14 mouse cellular contexts compared by ENCODE assay signal in the genomic region with DNA sequence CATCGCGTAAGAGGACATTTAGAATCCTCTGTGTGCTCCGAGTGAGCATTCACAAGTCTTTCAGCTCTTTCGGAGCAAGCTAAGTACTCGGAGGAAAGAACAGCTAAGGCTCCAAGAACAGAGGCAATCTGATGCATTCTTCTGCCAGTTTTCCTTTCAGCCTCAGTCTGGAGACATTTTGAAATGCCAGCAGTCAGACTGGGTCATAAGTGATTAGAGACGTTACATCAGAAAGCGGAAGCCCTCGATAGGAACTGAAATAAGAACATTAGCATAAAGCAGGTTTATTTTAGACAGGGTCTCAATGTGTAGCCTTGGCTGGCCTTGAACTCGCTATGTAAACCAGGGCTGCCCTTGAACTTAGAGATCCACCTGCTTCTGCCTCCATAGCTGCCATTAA. TPM values are rescaled to one million over a fixed set of nuclear protein-coding genes. Genes with fewer than 3 reads are reported as not detected.
DNase-seq lines count a peak whose midpoint lies in the region; ATAC-seq and TF ChIP-seq lines count a peak whose summit lies in the region.
"Had no signal": no experiment of that assay in that cellular context is flagged by ENCODE, and none has a peak within 500 bp of the region (broad histone marks: within the 10 kb centered on the region; RNA-seq: fewer than 3 reads in every experiment).

No protein-coding gene starts in this region.

- H3K27ac ChIP-seq in embryonic facial prominence, embryonic 15.5 days (replicated peaks), result 0 out of 2 replicates have a peak overlapping the region, but pooled peaks have one; percentile 19
- no peak overlapping the region for H3K27ac ChIP-seq in embryonic facial prominence, embryonic 10.5 days (replicated peaks)
- H3K27ac ChIP-seq in heart, embryonic 13.5 days (replicated peaks), result peak overlapping the region; percentile 51
- H3K27ac ChIP-seq in layer of hippocampus, adult 2 months, result peak overlapping the region; percentile 33; the same call in 1 of the 2 replicates
- peak overlapping the region; percentile 75; the same call in 1 of the 2 replicates for H3K27ac ChIP-seq in limb, embryonic 13.5 days
- H3K27ac ChIP-seq: left cerebral cortex, adult 2 months; lung, embryonic 15.5 days had no signal

- H3K9me3 ChIP-seq in embryonic facial prominence, embryonic 15.5 days (replicated peaks), result no peaks in the 10 kb centered on the region
- no peaks in the 10 kb centered on the region for H3K9me3 ChIP-seq in embryonic facial prominence, embryonic 10.5 days
- no peaks in the 10 kb centered on the region for H3K9me3 ChIP-seq in heart, embryonic 13.5 days
- no peaks in the 10 kb centered on the region for H3K9me3 ChIP-seq in limb, embryonic 13.5 days
- H3K9me3 ChIP-seq: lung, embryonic 15.5 days had no signal

- H3K27me3 ChIP-seq in embryonic facial prominence, embryonic 15.5 days, result no peaks in the 10 kb centered on the region
- H3K27me3 ChIP-seq in embryonic facial prominence, embryonic 10.5 days (replicated peaks; ENCODE audit: low read depth, poor library complexity, severe bottlenecking), result no peaks in the 10 kb centered on the region
- no peaks in the 10 kb centered on the region for H3K27me3 ChIP-seq in heart, embryonic 13.5 days (replicated peaks)
- no peaks in the 10 kb centered on the region for H3K27me3 ChIP-seq in limb, embryonic 13.5 days
- H3K27me3 ChIP-seq: lung, embryonic 15.5 days had no signal

- intact Hi-C loops in heart, postnatal 25 days (cut with DNase I), result loop anchor here (5.0 kb wide), 1 partner anchor 38 kb away; no protein-coding TSS in a partner anchor

- no peak for TF ChIP-seq CTCF in layer of hippocampus, adult 2 months (conservative IDR thresholded peaks at IDR 0.05)

- ATAC-seq in embryonic facial prominence, embryonic 15.5 days (ENCODE audit: insufficient number of reproducible peaks, low FRiP score, low TSS enrichment, low read depth), result no peak
- no peak for ATAC-seq in heart, embryonic 13.5 days (ENCODE audit: extremely low read depth, insufficient number of reproducible peaks, low FRiP score, low TSS enrichment)
- no peak for ATAC-seq in limb, embryonic 13.5 days (ENCODE audit: low FRiP score, low read depth)
- no peak for ATAC-seq in erythroblast, adult 5-6 weeks (replicated peaks; ENCODE audit: low FRiP score, poor library complexity, severe bottlenecking)

- no peak overlapping the region for H3K4me2 ChIP-seq in embryonic facial prominence, embryonic 15.5 days (replicated peaks)
- H3K4me2 ChIP-seq in heart, embryonic 13.5 days, result no peak overlapping the region
- H3K4me2 ChIP-seq in limb, embryonic 13.5 days (replicated peaks), result no peak overlapping the region
- H3K4me2 ChIP-seq: lung, embryonic 15.5 days had no signal

- peaks cover 11% of the 10 kb centered on the region; the same call in 1 of the 2 replicates for H3K4me1 ChIP-seq in embryonic facial prominence, embryonic 15.5 days
- H3K4me1 ChIP-seq in embryonic facial prominence, embryonic 10.5 days, result peaks cover 24% of the 10 kb centered on the region
- H3K4me1 ChIP-seq in heart, embryonic 13.5 days, result peaks cover 73% of the 10 kb centered on the region
- H3K4me1 ChIP-seq in limb, embryonic 13.5 days, result peaks cover 37% of the 10 kb centered on the region

- no peak overlapping the region for H3K4me3 ChIP-seq in embryonic facial prominence, embryonic 15.5 days (replicated peaks)
- no peak overlapping the region for H3K4me3 ChIP-seq in embryonic facial prominence, embryonic 10.5 days
- no peak overlapping the region for H3K4me3 ChIP-seq in heart, embryonic 13.5 days
- H3K4me3 ChIP-seq in layer of hippocampus, adult 2 months, result no peak overlapping the region
- H3K4me3 ChIP-seq in limb, embryonic 13.5 days, result no peak overlapping the region
- H3K4me3 ChIP-seq: left cerebral cortex, adult 2 months; lung, embryonic 15.5 days had no signal

- no peak overlapping the region for H3K9ac ChIP-seq in embryonic facial prominence, embryonic 15.5 days
- no peak overlapping the region for H3K9ac ChIP-seq in heart, embryonic 13.5 days
- no peak overlapping the region for H3K9ac ChIP-seq in limb, embryonic 13.5 days
- H3K9ac ChIP-seq: lung, embryonic 15.5 days had no signal

- DNase-seq in embryonic facial prominence, embryonic 10.5 days (ENCODE audit: low spot score), result no peak
- no peak for DNase-seq in heart, postnatal 25 days (ENCODE audit: low spot score)
- DNase-seq in layer of hippocampus, adult 2 months (ENCODE audit: low spot score in 2 of 2), result peak in 1 of 2 experiments; percentile 12
- no peak for DNase-seq in layer of hippocampus, adult 9-11 months
- DNase-seq: cerebellum, adult 9-10 months; right cerebral cortex, postnatal 4 days had no signal

- no peaks in the 10 kb centered on the region for H3K36me3 ChIP-seq in embryonic facial prominence, embryonic 15.5 days
- H3K36me3 ChIP-seq in embryonic facial prominence, embryonic 10.5 days (replicated peaks), result no peaks in the 10 kb centered on the region
- no peaks in the 10 kb centered on the region; the same call in 1 of the 2 replicates for H3K36me3 ChIP-seq in heart, embryonic 13.5 days
- H3K36me3 ChIP-seq in limb, embryonic 13.5 days, result no peaks in the 10 kb centered on the region
- H3K36me3 ChIP-seq: lung, embryonic 15.5 days had no signal

- 82% methylated on average over 9 of the region's 9 CpGs for WGBS in embryonic facial prominence, embryonic 15.5 days
- 90% methylated on average over 9 of the region's 9 CpGs for WGBS in embryonic facial prominence, embryonic 10.5 days
- WGBS in heart, embryonic 13.5 days, result 74% methylated on average over 9 of the region's 9 CpGs
- WGBS in limb, embryonic 13.5 days, result 89% methylated on average over 9 of the region's 9 CpGs

RNA-seq across cellular contexts. Expression of gene Wwtr1, which starts 41.8 kb away (rescaled TPM):
- polyA plus RNA-seq in embryonic facial prominence, embryonic 15.5 days (2015; fragmentation: Nextera tagmentation; extraction: Ambion mirVana), result 32.1 and 37.2 TPM in 2 replicates
- 10.5 and 11.9 TPM in 2 replicates for polyA plus RNA-seq in embryonic facial prominence, embryonic 10.5 days (2016; fragmentation: Nextera tagmentation; extraction: Ambion mirVana)
- polyA plus RNA-seq in heart, embryonic 13.5 days (2015; fragmentation: Nextera tagmentation; extraction: Ambion mirVana), result 13.8 and 16.1 TPM in 2 replicates
- 10 to 100 TPM; 57.9 to 61.6 TPM for total RNA-seq in heart, postnatal 25 days (2021)
- total RNA-seq in layer of hippocampus, adult 2 months (2021), result 10 to 100 TPM; 12.7 to 12.9 TPM
- 25.9 and 27.7 TPM in 2 replicates for polyA plus RNA-seq in limb, embryonic 13.5 days (2015; fragmentation: Nextera tagmentation; extraction: Ambion mirVana)
- not detected in 2 replicates for total RNA-seq in erythroblast, adult 5-6 weeks (2015; ENCODE audit: low replicate concordance)
- total RNA-seq in erythroblast, adult 5-6 weeks (2017; ENCODE audit: low replicate concordance), result not detected in 2 replicates
- total RNA-seq: granulocyte monocyte progenitor cell, adult 5-6 weeks; megakaryocyte-erythroid progenitor cell, adult 5-6 weeks had no signal
